Mouse (Mus musculus) heart, embryonic 16.5 days (tissue): ENCODE results near the gene Naa30. TPM values are rescaled to one million over a fixed set of nuclear protein-coding genes. Genes with fewer than 3 reads are reported as not detected.
"Not testable (repeated sequence)": the region's sequence is repeated elsewhere in the genome, so short reads cannot be mapped to it uniquely, and the experiment has no call there.

ENCODE experiments used
- ATAC-seq: fragments of 200-750 bp; cut with Nextera tagmentation; replicated peaks from 2 replicates; pipeline ENCODE4 v1.8.0; 2017; ENCODE audit warnings: moderate number of reproducible peaks; ENCODE audit not compliant: insufficient read depth, low FRiP score; ENCODE audit errors: extremely low read depth
- H3K27ac ChIP-seq: fragments of 300-500 bp; sonication (generic); 2 replicates; pipeline ENCODE4 v1.5.1; 2014; ENCODE audit warnings: mild to moderate bottlenecking, low read length, control low read depth, moderate library complexity
- H3K27me3 ChIP-seq: fragments of 300-500 bp; sonication (generic); 2 replicates; pipeline ENCODE4 v1.6.1; 2014; ENCODE audit warnings: low read length, mixed read lengths; ENCODE audit not compliant: control insufficient read depth, insufficient read depth
- H3K36me3 ChIP-seq: fragments of 300-500 bp; sonication (generic); 2 replicates; pipeline ENCODE4 v1.6.1; 2014; ENCODE audit not compliant: control insufficient read depth, insufficient read depth
- H3K4me1 ChIP-seq: fragments of 300-500 bp; sonication (generic); 2 replicates; pipeline ENCODE4 v1.6.1; 2014; ENCODE audit warnings: low read length, mixed read lengths; ENCODE audit not compliant: control insufficient read depth, insufficient read depth
- H3K4me2 ChIP-seq: fragments of 300-500 bp; sonication (generic); 2 replicates; pipeline ENCODE4 v1.6.1; 2014; ENCODE audit warnings: low read depth, mild to moderate bottlenecking, control low read depth, low read length
- H3K4me3 ChIP-seq: fragments of 300-500 bp; sonication (generic); 2 replicates; pipeline ENCODE4 v1.5.1; 2014; ENCODE audit warnings: mild to moderate bottlenecking, control low read depth, low read length
- H3K9ac ChIP-seq: fragments of 300-500 bp; sonication (generic); 2 replicates; pipeline ENCODE4 v1.6.1; 2014; ENCODE audit warnings: low read length, control low read depth
- H3K9me3 ChIP-seq: fragments of 300-500 bp; sonication (generic); replicated peaks from 2 replicates; pipeline ENCODE4 v1.6.1; 2016; ENCODE audit warnings: low read length; ENCODE audit not compliant: control insufficient read depth
- WGBS: fragments of 180-500 bp; shearing (Covaris S2); extraction: QIAGEN DNeasy Blood & Tissue Kit; methylation state at CpG from one replicate; pipeline ENCODE4 v1.1.7; 2014; 5-methylcytosine and 5-hydroxymethylcytosine counted together
- polyA plus RNA-seq: library from polyadenylated mRNA; unstranded; fragments of >200 nt; fragmentation: Nextera tagmentation; extraction: Ambion mirVana; gene quantifications from 2 replicates; pipeline ENCODE4 v1.2.1, GENCODE M21; 2015

Gene Naa30
- polyA plus RNA-seq, 1 experiment from 2014 or later, result 7.2 TPM

- not testable (repeated sequence) for H3K9ac ChIP-seq, H3K27me3 ChIP-seq, ATAC-seq, H3K9me3 ChIP-seq, H3K4me3 ChIP-seq, H3K27ac ChIP-seq, H3K36me3 ChIP-seq, H3K4me1 ChIP-seq, H3K4me2 ChIP-seq
- 76% methylated on average over 3 of the region's 3 CpGs for WGBS
Measured at GRCm38 (mm10) chr14:49210215-49210614, 38.2 kb downstream of the Naa30 start.

- no peaks in the 10 kb centered on the region for H3K4me1 ChIP-seq
- no peaks in the 10 kb centered on the region for H3K27me3 ChIP-seq
- no peaks in the 10 kb centered on the region for H3K36me3 ChIP-seq
- ATAC-seq, result no peak
- H3K4me3 ChIP-seq, result no peak overlapping the region
- 65% methylated on average over 7 of the region's 7 CpGs for WGBS
- no peaks in the 10 kb centered on the region for H3K9me3 ChIP-seq
- H3K4me2 ChIP-seq, result no peak overlapping the region
- no peak overlapping the region for H3K9ac ChIP-seq
- H3K27ac ChIP-seq, result no peak overlapping the region
Measured at GRCm38 (mm10) chr14:49218677-49219076, 46.7 kb downstream of the Naa30 start.

DNA sequence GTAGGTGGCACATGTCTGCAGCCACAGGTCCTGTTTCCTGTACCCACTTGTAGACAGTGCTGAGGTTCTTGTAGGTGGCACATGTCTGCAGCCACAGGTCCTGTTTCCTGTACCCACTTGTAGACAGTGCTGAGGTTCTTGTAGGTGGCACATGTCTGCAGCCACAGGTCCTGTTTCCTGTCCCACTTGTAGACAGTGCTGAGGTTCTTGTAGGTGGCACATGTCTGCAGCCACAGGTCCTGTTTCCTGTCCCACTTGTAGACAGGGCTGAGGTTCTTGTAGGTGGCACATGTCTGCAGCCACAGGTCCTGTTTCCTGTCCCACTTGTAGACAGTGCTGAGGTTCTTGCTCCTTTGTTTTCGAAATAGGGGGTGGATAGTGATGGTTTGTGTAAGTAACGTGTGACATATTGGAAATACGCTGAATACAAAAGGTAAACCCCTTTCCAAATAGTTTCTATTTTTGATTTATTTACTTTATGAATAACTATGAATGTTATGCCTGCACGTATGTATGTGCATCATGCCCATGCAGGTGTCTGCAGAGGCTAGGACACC, 47.5 kb downstream of the Naa30 start:
- not testable (repeated sequence) for H3K4me2 ChIP-seq, H3K4me3 ChIP-seq, H3K9me3 ChIP-seq, H3K36me3 ChIP-seq, H3K4me1 ChIP-seq, H3K27me3 ChIP-seq, ATAC-seq, H3K9ac ChIP-seq, H3K27ac ChIP-seq
- 79% methylated on average over 4 of the region's 4 CpGs for WGBS

GRCm38 (mm10) chr14:49221771-49222170, 49.7 kb downstream of the Naa30 start:
- no peak for ATAC-seq
- Histone ChIP-seq H3K27ac (no peak overlapping the region), H3K9me3 (no peaks in the 10 kb centered on the region), H3K4me1 (no peaks in the 10 kb centered on the region), H3K4me3 (no peak overlapping the region), H3K27me3 (no peaks in the 10 kb centered on the region), H3K9ac (no peak overlapping the region), H3K36me3 (no peaks in the 10 kb centered on the region), H3K4me2 (no peak overlapping the region)
- 74% methylated on average over 2 of the region's 2 CpGs for WGBS

DNA sequence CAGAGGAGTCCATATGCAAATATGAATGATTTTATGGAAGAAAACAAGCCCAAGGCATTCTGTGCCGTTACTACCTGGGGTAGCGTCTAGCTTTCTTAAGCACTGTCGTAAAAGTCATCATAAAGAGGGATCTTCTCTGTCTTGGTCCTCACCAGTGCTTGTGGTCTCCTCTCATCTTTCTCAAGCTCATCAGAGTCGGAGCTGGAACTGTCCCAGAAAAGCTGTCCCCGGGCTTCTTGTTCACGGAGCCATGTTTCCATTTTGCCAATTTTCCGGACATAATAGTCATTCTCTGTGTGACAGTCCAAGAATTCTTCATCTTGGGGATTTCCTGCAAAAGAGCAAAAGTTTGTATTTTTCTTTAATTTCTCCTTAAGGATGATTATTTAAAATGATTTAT, 54.4 kb downstream of the Naa30 start:
- H3K9me3 ChIP-seq, result no peaks in the 10 kb centered on the region
- H3K27ac ChIP-seq, result no peak overlapping the region
- H3K9ac ChIP-seq, result no peak overlapping the region
- H3K27me3 ChIP-seq, result no peaks in the 10 kb centered on the region
- ATAC-seq, result no peak
- no peak overlapping the region for H3K4me3 ChIP-seq
- H3K36me3 ChIP-seq, result no peaks in the 10 kb centered on the region
- H3K4me1 ChIP-seq, result no peaks in the 10 kb centered on the region
- WGBS, result 83% methylated on average over 7 of the region's 7 CpGs
- H3K4me2 ChIP-seq, result no peak overlapping the region

DNA sequence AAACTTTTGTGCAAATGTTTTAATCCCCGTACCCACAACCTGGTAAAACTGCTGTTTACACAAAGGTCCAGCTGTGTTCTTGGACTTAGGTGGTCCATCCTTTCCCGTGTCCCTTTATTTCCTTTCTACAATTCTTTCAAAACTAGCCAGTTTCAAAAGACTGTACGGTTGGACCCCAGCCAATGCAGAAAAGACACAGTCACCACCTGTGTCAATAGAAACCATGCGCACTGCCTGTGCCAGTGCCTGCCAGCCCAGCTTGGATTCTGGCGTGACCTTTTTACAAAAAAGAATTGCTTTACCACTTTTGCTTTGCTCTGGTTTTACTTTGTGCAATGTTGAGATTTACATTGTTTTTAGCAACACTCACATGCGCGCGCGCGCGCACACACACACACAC, 55.0 kb downstream of the Naa30 start:
- no peak overlapping the region for H3K4me2 ChIP-seq
- ATAC-seq, result no peak
- H3K4me3 ChIP-seq, result no peak overlapping the region
- no peak overlapping the region for H3K27ac ChIP-seq
- no peaks in the 10 kb centered on the region for H3K4me1 ChIP-seq
- no peak overlapping the region for H3K9ac ChIP-seq
- no peaks in the 10 kb centered on the region for H3K27me3 ChIP-seq
- H3K9me3 ChIP-seq, result no peaks in the 10 kb centered on the region
- no peaks in the 10 kb centered on the region for H3K36me3 ChIP-seq
- WGBS, result 81% methylated on average over 11 of the region's 11 CpGs

GRCm38 (mm10) chr14:49231845-49232244, 59.8 kb downstream of the Naa30 start:
- no peak overlapping the region for H3K9ac ChIP-seq
- no peak overlapping the region for H3K27ac ChIP-seq
- 61% methylated on average over 3 of the region's 3 CpGs for WGBS
- H3K4me1 ChIP-seq, result no peaks in the 10 kb centered on the region
- ATAC-seq, result no peak
- H3K9me3 ChIP-seq, result no peaks in the 10 kb centered on the region
- no peak overlapping the region for H3K4me3 ChIP-seq
- H3K27me3 ChIP-seq, result no peaks in the 10 kb centered on the region
- H3K36me3 ChIP-seq, result no peaks in the 10 kb centered on the region
- no peak overlapping the region for H3K4me2 ChIP-seq

- Histone ChIP-seq H3K4me2 (no peak overlapping the region), H3K9me3 (no peaks in the 10 kb centered on the region)
- 43% methylated on average over 9 of the region's 9 CpGs for WGBS
Measured at GRCm38 (mm10) chr14:49234788-49235515, 62.9 kb downstream of the Naa30 start.

GRCm38 (mm10) chr14:49238206-49238605, 66.2 kb downstream of the Naa30 start:
- 27% methylated on average over 11 of the region's 11 CpGs for WGBS
- Histone ChIP-seq H3K9ac (no peak overlapping the region), H3K4me2 (no peak overlapping the region), H3K36me3 (no peaks in the 10 kb centered on the region), H3K4me3 (no peak overlapping the region), H3K27ac (no peak overlapping the region), H3K4me1 (no peaks in the 10 kb centered on the region), H3K27me3 (no peaks in the 10 kb centered on the region), H3K9me3 (no peaks in the 10 kb centered on the region)
- no peak for ATAC-seq

More at GRCm38 (mm10) chr14:49234788-49235515, 62.9 kb downstream of the Naa30 start:
- no peaks in the 10 kb centered on the region for H3K4me1 ChIP-seq
- no peak for ATAC-seq
- no peak overlapping the region for H3K9ac ChIP-seq
- H3K27ac ChIP-seq, result no peak overlapping the region
- H3K27me3 ChIP-seq, result no peaks in the 10 kb centered on the region
- no peak overlapping the region for H3K4me3 ChIP-seq
- no peaks in the 10 kb centered on the region for H3K36me3 ChIP-seq
